Mouse (Mus musculus) liver, adult (tissue): Measurements from ENCODE around the gene Dhrs13.

Source experiments
- GATA4 ChIP-seq: IDR thresholded peaks from 2 replicates; pipeline ENCODE4 v1.6.1; 2014; ENCODE audit warnings: mild to moderate bottlenecking, low read length; ENCODE audit not compliant: insufficient replicate concordance

The Dhrs13 gene

DNA sequence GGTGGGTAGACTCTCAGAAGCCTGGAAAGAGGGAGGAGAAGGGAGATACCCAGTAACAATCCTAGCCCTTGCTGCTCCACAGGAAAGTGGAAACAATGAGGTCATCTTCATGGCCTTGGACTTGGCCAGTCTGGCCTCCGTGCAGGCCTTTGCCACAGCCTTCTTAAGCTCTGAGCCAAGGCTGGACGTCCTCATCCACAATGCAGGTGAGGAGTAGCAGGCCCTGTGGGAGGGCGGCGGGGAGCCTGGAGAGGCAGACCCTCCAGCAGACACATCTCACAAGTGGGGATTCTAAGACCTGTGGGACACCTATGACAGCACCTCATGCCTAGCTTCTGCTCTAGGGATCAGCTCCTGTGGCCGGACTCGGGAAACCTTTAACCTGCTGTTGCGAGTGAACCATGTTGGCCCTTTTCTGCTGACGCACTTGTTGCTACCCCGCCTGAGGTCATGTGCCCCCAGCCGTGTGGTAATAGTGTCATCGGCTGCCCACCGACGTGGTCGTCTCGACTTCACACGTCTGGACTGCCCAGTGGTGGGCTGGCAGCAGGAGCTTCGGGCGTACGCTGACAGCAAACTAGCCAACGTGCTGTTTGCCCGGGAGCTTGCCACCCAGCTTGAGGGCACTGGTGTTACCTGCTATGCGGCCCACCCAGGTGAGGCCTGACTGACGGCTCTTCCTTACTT is 2.0 kb downstream of the Dhrs13 start:
- no peak for TF ChIP-seq GATA4

DNA sequence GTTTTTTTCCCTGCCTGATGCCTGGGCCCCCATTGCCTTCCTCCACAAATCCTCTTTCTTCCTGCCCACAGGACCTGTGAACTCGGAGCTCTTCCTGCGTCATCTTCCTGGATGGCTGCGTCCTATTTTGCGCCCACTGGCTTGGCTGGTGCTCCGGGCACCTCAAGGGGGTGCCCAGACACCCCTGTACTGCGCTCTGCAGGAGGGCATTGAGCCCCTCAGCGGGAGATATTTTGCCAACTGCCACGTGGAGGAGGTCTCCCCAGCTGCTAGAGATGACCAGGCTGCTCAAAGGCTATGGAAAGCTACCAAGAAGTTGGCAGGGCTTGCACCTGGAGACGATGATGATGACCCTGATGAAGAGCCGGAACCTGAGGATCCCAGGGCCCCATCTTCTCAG is 4.7 kb downstream of the Dhrs13 start:
- TF ChIP-seq GATA4, result no peak

DNA sequence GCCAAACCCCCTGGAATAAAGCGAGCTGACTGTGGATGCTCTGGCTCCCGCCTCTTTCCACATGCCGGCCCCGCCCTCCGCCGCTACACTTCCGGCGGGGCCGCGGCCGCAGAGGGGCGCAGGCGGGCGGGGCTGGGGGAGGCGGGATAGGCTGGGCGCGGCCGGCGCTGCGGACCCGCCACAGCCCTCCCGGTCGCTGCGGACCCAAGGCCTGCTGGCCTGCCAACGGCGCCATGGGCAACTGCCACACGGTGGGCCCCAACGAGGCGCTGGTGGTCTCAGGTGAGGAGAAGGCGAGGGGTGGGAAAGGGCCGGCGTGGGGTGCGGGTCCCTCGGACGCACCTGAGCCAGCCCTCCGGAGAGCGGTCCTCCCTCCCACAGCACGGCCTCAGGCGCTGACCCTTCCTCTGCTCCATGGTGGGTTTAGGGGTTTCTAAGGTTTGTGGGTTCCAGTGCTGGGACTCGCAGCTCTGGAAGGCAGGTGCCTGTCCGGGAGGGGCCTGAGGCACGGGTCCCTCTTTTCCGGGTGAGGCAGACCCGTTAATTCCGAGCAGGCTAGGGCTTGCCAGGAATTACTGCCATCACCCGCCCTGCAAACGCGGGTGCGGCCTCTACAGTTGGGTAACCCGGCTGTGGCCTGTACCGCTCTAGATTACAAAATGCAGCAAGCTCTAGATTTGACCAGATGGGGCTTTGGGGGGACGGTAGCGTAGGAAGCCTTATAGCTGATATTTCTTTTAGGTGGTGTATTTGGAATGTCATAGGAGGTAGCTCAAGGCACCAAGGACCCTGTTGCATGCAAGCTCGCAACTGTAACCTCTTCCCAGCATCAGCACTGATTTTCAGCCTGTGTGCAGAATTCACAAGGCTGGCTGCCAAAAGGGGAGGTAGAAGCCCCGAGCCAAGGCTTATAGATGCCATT is 6.0 kb downstream of the Dhrs13 start, which contains the start of gene Flot2:
Flot2 (plus strand) TSS at position 101 of the 922 bp plus-strand sequence.
- TF ChIP-seq GATA4, result no peak

DNA sequence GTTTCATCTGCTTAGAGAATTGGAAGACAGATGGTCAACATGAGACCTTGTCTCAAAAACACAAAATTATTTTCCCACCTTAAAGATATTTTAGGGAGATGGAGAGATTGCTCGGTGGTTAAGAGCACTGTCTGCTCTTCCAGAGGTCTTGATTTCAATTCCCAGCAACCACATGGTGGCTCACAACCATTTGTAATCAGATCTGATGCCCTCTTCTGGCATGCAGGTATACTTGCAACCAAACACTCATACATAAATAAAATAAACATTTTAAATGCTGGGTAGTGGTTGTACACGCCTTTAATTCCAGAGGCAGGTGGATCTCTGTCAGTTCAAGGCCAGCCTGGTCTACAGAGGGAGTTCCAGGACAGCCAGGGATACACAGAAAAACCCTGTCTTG is 8.8 kb downstream of the Dhrs13 start:
- TF ChIP-seq GATA4, result no peak

DNA sequence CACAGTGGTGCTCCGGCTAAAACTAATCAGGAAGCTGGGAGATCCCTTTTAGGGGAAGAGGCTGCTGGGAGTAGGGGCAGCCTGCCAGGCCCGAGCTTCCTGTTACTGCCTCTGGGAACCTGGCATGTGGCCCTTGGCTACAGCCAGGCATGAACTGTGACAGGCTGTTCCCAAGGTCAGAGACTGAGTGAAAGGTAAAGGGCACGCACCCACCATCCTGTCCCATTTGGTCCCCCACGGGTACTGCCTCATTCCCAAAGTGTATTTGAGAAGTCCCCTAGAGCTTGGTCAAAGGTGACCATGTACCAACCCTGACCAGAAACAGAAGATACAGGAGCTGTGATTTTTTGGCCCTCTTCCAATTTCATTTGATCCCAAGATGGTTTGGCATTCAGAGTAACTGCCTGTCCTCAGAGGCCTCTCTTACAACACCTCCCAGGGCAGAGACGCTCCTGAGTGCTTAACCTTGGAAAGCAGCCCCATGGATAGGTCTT is 12.7 kb downstream of the Dhrs13 start:
- no peak for TF ChIP-seq GATA4

DNA sequence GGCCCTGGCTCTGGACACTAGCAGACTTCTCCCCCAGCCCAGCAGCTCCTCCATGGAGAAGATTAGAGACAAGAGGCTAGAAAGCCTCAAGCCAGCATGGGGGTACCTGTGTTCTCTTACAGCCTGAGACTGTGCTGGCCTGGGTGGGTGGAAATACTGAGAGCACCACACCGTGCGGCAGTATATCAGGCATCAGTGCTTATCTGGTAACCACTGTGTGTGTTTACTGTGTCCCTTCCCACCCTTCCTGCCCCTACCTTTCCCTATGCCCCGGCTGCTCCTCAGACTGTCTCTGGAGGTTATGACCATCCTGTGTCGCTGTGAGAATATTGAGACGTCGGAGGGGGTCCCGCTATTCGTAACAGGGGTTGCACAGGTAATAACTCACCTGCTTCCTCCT is 21.0 kb downstream of the Dhrs13 start:
- no peak for TF ChIP-seq GATA4

DNA sequence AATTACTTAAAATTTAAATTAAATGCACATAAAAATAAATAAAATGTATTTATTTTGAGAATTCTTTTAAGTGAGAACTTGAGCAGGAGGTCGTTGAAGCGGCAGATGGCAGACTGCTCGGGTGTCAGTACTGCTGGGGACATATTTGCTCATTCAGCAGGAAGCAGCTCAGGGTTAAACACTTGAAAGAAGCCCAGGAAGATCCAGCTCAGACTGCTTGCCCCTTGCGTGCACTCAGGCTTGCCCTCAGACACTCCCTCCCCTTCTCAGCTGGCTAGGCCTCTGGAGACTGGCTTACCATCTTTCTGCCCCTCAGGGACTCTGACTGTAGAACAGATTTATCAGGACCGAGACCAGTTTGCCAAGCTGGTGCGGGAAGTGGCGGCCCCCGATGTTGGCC is 24.9 kb downstream of the Dhrs13 start:
- TF ChIP-seq GATA4, result no peak

DNA sequence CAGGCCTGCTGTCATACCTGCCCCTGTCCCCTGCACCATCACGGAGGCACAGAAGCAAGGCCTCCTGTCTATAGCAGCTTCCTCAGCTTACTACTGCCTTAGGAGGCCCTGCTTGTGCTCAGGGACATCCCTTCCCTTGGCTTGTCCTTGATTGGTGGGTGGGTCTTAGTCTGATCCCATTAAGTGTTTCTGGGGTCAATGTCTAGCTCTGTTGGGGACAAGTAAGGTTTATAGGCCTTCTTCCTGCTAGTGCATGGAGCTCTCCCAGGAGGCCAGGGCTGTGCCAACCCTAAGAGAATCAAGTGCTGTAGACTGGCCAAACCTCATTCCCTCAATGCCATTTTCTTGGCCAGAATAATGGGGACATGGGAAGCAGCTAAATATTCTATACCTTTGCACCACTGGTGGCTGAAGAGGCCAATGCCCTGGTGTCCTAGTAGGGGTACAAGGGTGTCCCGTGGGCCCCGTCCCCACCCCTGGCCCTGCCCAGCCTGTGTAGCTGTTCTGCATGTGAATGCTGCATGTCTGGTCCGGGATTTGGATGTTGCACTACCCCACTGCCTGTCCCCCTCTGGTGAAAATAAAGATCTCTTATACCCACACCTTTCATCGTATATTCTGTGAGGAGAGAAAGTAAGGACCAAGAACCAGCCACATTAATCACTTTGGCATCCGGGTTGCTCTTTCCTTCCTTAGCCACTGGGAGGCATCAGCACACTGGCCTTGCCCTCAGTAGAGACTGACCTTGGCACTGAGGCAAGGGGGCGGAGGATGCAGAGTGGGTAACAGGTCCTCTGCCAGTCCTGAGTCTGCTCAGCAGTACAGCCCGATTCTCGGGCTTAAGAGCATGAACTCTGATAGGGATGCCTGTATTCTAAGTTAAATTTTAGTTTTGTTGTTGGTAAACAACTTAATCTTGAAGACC is 28.0 kb downstream of the Dhrs13 start:
- no peak for TF ChIP-seq GATA4

DNA sequence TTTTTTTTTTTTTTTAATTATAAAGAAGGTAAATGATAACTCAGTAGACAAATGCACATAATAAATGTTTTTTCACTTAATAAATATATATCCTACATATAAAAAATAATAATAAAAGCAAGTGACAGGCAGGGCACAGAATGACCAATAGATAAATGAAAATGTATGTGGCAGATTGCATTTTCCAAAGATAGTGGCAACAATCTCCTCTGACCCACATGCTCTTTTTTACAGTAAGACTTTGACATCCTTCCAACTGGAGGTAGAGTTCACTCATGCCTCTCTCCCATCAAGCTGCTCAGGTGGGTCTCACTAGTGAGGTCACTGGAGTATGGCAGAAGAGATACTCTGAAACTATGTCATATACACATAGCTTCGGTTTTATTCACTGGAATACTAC is 30.5 kb downstream of the Dhrs13 start:
- no peak for TF ChIP-seq GATA4

DNA sequence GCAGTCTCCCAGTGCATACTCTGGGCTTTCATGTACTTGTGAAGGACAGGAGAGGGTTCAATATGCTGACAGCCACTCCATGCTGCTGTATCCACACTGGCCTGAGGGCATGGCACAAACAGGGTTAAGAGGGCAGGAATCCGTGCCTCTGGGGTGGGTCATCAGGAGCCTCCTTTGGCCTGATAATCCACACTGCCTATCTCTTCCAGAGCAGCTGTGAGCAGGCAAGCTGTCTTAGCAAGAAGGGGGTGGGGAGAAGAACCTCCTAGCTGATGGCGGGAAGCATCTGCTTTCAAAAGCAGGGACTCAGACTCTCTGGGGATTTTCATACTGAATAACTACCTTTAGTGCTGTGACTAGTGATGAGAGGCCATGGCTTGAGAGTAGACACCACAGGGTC is 33.8 kb downstream of the Dhrs13 start:
- TF ChIP-seq GATA4, result no peak

DNA sequence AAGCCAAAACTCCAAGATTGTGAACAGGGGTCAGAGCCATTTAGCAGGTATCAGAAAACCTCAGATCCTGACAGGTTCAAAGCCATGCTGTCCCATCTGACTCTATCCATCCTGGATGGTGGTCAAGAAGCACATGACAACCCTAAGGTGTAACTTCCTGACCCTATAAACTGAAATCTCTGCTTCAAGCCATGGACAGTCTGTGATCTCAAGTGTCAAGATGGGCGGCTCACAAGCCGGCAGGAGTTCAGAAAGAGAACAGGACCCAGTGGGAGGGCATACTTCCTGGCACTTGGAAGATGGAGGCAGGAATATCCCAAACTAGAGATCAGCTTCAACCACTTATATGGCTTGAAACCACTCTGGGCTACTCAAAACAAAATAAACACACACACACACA is 34.6 kb downstream of the Dhrs13 start:
- no peak for TF ChIP-seq GATA4

DNA sequence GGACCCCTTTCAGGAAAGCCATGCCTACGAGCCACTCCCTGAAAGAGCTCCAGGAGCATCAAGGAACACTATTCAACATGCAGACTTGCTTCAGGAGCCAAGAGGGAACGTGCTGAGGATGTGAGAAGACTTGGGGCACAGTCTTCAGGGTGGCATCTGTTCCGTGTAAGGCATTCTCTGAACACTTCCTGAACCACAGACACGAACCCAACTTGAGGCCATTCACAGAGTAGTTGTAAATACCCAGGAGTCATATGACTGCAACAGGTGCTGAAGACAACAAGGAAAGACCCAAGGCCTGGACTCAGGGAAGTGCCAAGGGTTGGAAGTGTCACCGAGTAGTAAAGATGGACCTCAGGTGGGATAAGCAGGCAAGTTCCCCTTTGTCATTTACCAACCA is 35.5 kb downstream of the Dhrs13 start:
- TF ChIP-seq GATA4, result no peak

DNA sequence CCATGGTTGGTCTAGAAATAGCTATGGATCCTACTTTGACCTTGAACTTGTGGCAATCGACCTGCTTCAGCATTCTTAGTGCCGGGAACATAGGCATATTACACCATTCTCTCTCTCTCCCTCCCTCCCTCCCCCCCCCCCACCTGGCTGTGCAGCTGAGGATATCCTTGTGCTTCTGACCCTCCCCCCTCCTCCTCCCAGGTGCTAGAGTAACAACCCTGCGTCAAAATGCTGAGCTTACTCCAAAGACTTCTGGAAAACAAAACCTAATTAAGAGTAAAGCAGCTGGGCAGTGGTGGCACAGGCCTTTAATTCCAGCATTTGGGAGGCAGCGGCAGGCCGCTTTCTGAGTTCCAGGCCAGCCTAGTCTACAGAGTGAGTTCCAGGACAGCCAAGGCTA is 37.0 kb downstream of the Dhrs13 start:
- TF ChIP-seq GATA4, result no peak

DNA sequence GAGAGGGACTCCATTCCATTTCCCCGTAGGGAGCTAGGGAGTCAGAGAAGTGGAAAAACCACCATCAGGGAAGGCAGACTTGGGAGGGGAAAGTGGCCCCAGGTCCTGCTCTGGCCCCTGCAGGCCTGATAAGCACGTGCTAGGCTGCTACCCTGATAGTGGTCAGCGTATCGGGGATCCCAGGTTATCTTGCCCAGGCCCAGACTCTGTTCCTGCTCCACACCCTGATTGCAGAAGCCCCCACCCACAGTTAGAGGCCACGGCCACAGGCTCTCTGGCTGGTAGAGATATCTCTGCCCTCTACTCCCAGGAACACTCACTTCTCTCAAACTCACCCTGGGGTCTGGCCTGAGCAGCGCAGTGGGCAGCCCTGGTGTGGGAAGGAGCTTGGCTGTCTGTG is 37.6 kb downstream of the Dhrs13 start:
- TF ChIP-seq GATA4, result no peak

DNA sequence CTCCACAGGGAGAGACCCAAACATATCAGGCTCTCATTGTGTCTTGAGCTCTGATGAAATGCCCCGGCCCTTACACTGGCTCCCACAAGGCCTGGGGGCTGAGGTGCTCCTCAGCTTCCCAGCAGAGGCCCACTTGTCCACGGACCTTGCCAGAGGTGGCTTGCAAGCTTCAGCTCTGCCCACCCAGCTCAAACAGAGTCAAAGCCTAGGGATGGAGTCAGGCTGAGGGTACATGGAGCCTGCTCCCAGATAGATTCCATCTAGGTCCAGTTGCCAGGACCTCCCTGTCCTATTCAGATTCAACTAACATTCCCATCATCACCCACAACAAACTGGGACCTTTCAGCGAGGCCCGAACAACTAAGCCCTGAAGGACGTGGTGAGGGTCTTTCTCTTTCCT is 39.9 kb downstream of the Dhrs13 start:
- TF ChIP-seq GATA4, result no peak
